Mouse (Mus musculus) thymus, postnatal 0 days (tissue): ENCODE data around the gene Abracl. TPM values are rescaled to one million over a fixed set of nuclear protein-coding genes. Genes with fewer than 3 reads are reported as not detected.
A peak's percentile ranks its signal among the peaks of the same experiment; 100 is the strongest.

Source experiments
- DNase-seq: peaks from one replicate; pipeline ENCODE4 v3.0.0-alpha.2; 2015; ENCODE audit warnings: low spot score
- polyA plus RNA-seq: library from polyadenylated mRNA; unstranded; fragments of >200 nt; fragmentation: Nextera tagmentation; extraction: Ambion mirVana; gene quantifications from 2 replicates; pipeline ENCODE4 v1.2.1, GENCODE M21; 2015

Gene Abracl
- polyA plus RNA-seq, 1 experiment from 2014 or later, result 322 TPM

- peak; percentile 71 for DNase-seq
Measured at GRCm38 (mm10) chr10:18022312-18022711, 776 bp downstream of the Abracl start.

GRCm38 (mm10) chr10:18021576-18022311 is 1.3 kb downstream of the Abracl start:
- DNase-seq, result no peak

GRCm38 (mm10) chr10:18020846-18021245 is 2.2 kb downstream of the Abracl start:
- no peak for DNase-seq

- DNase-seq, result no peak
Measured at GRCm38 (mm10) chr10:18020443-18020842, 2.6 kb downstream of the Abracl start.

- DNase-seq, result no peak
Measured at GRCm38 (mm10) chr10:18011761-18012160, 11.3 kb downstream of the Abracl start.

- DNase-seq, result no peak
Measured at GRCm38 (mm10) chr10:18009744-18010143, 13.3 kb downstream of the Abracl start.

- DNase-seq, result no peak
Measured at GRCm38 (mm10) chr10:18008118-18008517, 15.0 kb downstream of the Abracl start.

- DNase-seq, result no peak
Measured at GRCm38 (mm10) chr10:18007243-18007642, 15.8 kb downstream of the Abracl start.

GRCm38 (mm10) chr10:18006756-18007155 is 16.3 kb downstream of the Abracl start:
- no peak for DNase-seq

- DNase-seq, result no peak
Measured at GRCm38 (mm10) chr10:18005136-18005955, 17.7 kb downstream of the Abracl start.

GRCm38 (mm10) chr10:18003966-18004637 is 19.0 kb downstream of the Abracl start:
- DNase-seq, result no peak

- no peak for DNase-seq
Measured at GRCm38 (mm10) chr10:17990576-17990975, 32.5 kb downstream of the Abracl start.

- DNase-seq, result no peak
Measured at GRCm38 (mm10) chr10:17989136-17989535, 34.0 kb downstream of the Abracl start.

GRCm38 (mm10) chr10:17987823-17988423 is 35.2 kb downstream of the Abracl start:
- peak; percentile 9 for DNase-seq

GRCm38 (mm10) chr10:17983313-17983712 is 39.8 kb downstream of the Abracl start:
- no peak for DNase-seq

- peak; percentile 17 for DNase-seq
Measured at GRCm38 (mm10) chr10:17966090-17966489, 57.0 kb downstream of the Abracl start.

Other genes with a start within 250 kb of the Abracl start
- 0.21 and 0.26 TPM in 2 replicates for gene Txlnb, start 227.1 kb downstream of the Abracl start, polyA plus RNA-seq
- 5.5 and 6.7 TPM in 2 replicates for gene Heca, start 75.2 kb downstream of the Abracl start, polyA plus RNA-seq
- gene Reps1, start 32.6 kb upstream of the Abracl start, polyA plus RNA-seq, result 20.2 and 24.0 TPM in 2 replicates
- gene Ect2l, start 187.6 kb upstream of the Abracl start, polyA plus RNA-seq, result 1.2 and 1.5 TPM in 2 replicates
- gene Ccdc28a, start 211.7 kb upstream of the Abracl start, polyA plus RNA-seq, result 25.9 and 29.2 TPM in 2 replicates